Mouse (Mus musculus): Measurements from ENCODE around the gene Fam20b.

Fam20b gene

DNA sequence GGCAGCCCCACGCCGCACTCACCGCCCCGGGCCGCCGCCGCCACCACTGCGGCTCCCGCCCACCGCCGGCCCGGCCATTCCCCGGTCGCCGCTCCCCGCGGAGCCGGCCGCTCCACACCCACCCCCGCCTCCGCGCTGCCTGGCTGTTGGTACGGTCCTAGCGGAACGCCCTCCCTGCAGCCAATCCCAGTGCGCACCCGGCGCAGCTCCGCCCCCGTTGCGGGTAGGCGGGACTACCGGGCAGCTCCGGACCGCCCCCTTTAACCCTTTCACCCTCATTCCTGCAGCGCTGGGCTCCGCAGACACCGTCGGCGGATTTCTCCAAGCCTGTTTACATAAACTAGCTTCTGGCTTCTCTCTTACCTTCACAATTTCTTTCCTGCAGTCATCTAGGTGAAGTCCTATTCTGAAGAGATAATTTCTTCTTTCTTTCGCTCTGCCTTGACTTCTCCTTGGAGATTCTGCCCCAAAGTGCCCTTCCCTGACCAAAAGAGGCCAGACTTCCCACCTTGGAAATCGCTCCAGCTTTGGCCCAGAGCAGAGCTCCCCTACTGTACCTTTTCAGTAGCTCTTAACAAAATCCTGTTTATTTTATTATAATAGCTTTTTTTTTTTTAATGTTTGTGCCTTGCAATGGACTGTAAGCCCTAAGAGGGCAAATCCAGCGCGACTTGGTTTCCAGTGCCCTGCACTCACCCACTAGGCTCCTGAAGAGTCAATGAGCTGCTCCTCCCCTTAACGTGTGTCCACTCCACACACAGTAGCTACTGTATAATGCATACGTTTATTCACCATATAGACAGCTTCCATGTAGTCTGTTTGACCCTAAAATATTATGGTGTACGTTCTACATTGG, at the start of gene Fam20b:
Fam20b (minus strand) TSS at position 137 of the 856 bp plus-strand sequence.
- DNase-seq (ENCODE audit: low spot score): peak; percentile 97

GRCm38 (mm10) chr1:156765311-156765710, 46.4 kb upstream of the Fam20b start:
- no peak for DNase-seq (ENCODE audit: low spot score)

GRCm38 (mm10) chr1:156764584-156764983, 45.7 kb upstream of the Fam20b start:
- no peak for DNase-seq (ENCODE audit: low spot score)

DNA sequence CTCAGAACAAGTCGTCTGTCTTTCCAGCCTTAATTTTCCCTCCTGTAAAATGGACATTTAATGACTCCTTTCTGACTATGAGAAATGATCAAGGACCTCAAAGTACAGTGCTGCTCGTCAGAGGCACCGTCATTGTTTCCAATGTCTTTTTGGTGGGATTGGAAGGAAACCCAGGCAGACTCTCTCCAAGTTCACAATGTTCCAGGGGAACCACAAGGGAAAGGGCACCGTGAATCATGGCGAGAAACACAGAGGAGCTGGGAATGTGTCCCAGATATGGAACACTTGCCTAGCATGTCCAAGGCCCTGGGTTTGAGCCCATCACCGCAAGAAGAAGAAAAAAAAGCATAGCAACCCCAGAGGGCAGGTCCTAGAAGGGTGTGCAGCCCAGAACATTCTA, 44.4 kb upstream of the Fam20b start:
- DNase-seq (ENCODE audit: low spot score): no peak

DNA sequence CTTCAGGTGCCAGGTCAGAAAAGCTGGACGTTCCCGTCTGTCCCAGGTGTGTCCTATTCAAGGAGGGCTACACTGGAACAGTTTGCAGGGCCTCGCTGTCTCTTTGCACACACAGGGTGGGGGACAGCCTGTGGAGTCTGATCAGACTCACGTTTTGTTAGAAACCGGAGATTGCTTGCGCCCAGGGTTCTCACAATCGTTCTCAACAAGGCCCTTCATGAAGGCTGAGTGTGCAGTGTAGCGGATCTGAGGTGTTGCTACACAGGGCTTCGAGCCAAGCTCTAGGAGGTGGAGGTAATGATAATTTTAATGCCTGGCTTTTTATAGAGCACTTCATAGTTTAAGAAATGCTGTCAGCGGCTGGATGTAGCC, 42.5 kb upstream of the Fam20b start:
- DNase-seq (ENCODE audit: low spot score): no peak

DNA sequence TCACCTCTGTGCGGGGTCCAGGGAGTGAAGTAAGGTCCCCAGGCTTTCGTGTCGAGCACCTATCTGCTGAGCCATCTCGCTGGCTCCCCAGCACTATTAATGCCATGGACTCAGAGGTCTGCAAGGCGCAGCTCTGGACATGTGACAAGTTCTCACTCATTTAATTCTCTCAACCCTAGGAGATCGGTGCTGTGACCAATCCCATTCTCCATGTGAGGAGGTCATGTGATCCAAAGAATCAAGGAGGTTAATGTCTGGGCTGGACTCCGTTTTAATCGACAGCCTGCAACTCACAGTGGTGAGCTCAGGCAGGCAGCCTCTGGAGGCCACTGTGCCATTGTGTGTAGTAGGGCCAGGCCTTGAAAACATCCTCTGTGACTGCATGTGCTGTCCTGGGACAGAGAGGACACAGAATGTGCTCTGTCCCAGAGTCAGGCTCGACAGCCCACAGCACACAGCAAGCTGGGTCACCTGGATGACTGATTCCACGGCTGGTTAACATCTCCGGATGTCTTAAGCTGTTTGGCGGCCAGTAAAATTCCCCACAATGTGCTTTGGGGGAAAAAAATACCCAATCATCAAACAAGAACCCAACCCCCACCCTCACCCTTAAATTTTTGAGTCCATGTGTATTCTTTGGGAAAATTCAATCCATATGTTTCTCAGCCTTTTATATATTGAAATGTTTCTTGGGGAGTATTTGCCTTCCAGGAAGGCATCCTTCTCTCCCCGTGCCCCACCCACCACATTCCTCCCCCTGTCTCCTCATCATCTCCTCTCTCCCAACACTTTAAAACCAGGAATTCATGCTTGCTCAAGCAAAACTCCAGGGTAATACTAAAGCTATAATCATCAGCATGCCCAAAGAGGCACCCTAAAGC, 41.9 kb upstream of the Fam20b start:
- DNase-seq (ENCODE audit: low spot score): no peak

- DNase-seq (ENCODE audit: low spot score): no peak
Measured at GRCm38 (mm10) chr1:156758326-156758725, 39.4 kb upstream of the Fam20b start.

- no peak for DNase-seq (ENCODE audit: low spot score)
Measured at GRCm38 (mm10) chr1:156754608-156755413, 35.9 kb upstream of the Fam20b start.

DNA sequence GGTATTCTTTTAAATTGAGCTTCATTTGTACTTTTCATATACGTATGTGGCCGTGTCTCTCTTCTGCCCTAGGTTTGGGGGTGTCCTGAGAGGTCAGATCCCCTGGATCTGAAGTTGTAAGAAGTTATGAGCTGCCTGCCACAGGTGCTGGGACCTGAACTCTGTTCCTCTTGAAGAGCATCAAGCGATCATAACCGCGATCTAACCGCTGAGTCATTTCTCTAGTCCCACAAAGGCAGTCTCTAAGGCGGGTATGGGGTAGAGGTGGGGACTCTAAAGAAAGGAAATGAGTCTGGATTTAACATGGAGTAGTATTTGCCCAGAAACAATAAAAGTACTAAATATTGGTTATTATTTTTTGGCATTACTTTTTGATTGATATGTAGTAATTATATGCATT, 34.1 kb upstream of the Fam20b start:
- DNase-seq (ENCODE audit: low spot score): no peak

DNA sequence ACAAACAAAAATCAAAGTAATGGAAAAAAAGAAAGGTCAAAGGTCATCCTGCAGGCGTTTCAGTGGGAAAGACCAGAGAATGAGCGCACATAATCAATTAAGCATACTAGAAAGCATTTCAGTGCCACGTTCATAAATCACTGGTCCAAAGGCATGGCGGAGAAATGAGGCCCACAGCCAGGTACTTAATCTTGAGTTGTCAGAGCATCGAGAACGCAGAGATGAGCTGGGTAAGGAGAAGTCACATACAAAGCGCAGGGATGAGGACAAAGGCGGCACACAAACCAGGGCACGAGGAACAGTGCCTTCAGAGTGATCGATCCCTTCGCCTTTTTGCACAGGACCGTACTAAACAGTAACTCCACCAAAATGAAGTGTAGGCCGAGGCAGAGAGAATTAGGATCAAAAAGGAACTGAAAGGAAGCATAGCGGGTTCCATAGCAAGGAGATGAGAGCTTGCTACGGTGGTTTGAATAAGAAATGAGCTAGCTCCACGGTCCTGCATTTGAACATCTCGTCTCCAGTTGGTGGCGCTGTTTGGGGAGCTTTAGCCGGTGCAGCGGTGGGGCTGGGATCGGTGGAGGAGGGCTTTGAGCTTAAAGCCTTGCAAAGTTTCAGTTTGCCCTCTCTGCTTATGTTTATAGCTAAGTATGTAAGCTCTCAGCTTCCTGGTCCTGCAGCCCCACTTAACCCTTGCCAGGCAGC, 33.3 kb upstream of the Fam20b start:
- peak; percentile 62 for DNase-seq (ENCODE audit: low spot score)

DNA sequence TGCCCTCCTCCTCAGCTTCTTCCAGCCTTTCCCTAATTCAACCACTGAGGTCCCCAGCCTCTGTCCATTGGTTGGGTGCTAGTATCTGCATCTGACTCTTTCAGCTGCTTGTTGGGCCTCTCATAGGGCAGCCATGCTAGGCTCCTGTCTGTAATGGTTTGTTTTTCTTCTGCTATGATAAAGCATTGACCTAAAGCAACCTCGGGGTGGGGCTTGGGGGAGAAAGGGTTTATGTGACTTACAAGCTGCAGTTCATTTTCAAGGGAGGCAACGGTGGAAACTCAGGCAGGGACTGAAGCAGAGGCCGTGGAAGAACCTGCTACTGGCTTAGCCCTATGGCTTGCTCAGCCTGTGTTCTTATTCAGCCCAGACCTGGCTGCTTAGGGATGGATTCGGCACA, 31.4 kb upstream of the Fam20b start:
- no peak for DNase-seq (ENCODE audit: low spot score)

DNA sequence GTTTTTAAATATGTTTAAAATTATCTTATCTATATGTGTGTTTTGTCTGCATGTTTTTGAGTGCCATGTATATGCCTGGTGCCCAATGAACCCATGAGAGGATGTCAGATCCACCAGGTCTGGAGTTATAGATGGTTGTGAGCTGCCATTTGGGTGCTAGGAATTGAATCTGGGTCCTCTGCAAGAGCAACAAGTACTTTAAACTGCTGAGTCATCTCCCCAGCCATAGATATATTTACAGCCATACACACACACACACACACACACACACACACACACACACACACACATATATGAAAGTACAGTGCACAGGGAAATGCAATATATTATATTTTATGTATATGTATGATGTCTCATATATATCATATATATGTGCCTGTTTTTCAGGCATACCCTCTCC, 30.2 kb upstream of the Fam20b start:
- DNase-seq (ENCODE audit: low spot score): no peak

- no peak for DNase-seq (ENCODE audit: low spot score)
Measured at GRCm38 (mm10) chr1:156748435-156749005, 29.6 kb upstream of the Fam20b start.

DNA sequence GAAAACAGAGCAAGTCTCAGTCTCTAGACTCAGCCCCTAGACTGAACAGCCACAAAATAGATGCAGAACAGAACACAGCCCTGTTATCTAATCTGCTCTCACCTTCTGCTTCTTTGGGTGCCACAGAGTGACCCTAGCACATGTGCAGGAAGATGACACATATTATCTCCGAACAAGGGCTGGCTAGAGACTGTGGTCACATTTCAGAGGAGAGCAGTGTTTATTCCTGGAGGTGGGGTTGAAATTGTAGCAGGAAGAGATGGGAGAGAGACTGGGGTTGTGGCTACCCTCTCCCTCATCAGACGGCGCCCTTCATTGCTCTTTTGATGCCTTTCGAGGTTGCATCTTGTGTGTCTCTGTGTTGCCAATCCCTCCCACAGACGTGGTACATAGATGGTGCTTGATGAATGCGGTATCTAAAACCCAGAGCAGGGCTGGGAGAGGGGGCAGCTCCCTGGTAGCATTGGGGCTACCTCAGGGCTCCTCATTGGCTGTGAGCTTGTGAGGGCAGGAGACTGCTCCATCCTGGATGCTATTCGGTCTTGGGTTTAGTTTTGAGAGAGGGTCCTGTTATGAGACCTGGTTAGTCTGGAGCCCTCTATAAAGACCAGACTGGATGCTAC, 26.4 kb upstream of the Fam20b start:
- no peak for DNase-seq (ENCODE audit: low spot score)

- DNase-seq (ENCODE audit: low spot score): peak; percentile 44
Measured at GRCm38 (mm10) chr1:156741482-156742411, 22.9 kb upstream of the Fam20b start.

DNA sequence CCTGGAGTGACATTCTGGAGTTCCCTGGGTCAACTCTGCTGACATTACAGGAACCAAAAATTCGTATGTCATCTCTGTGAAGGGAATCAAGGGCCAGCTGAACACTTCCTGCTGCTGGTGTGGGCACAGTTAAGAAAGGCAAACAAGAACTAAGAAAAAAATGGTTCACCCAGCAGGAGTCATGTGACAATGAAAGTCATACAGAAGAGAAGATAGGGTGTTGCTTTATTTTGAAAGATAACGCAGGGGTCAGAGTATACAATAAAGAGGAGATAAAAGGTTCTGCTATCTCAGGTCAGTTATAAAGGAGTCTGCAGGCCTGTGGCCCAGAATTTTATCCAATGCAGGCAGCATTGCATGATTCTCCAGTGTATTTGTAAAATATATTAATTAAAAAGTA, 16.9 kb upstream of the Fam20b start:
- no peak for DNase-seq (ENCODE audit: low spot score)

GRCm38 (mm10) chr1:156734019-156734418, 15.1 kb upstream of the Fam20b start:
- no peak for DNase-seq (ENCODE audit: low spot score)

DNA sequence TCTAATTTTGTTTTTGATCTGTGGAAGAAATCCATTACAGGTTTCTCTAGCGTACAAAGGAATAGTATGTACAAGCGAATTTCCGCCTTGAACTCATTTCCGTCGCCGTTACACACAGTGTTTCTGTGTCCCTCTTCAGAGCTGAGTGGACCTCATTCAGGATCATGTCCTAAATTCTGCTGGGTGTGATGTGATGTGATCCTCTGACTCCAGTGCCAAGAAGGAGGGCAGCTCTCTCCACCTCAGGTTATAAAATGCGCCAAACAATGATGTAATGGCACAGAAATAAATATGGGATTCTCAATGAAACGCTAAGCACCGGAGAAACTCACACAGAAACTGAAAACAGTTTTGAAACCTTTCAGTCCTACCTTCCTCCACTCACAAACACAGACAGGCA, 14.7 kb upstream of the Fam20b start:
- DNase-seq (ENCODE audit: low spot score): no peak

DNA sequence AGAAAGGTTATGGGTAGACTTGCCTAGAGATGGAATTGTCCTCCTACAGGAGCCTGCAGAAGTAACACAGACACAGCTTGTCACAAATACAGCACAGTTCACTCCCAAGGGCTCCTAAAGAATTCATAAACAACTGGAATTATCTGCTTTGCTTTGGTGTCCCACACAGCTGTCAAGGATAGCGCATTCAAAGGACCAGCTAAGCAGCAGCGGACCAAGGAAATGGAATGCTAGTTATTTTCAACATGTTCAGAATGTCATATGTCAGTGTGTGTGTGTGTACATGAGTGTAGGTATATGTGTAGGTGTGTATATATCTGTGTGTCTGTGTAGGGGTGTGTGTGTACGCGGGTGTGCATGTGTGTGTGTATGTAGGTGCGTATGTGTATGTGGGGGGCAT, 14.1 kb upstream of the Fam20b start:
- DNase-seq (ENCODE audit: low spot score): no peak

GRCm38 (mm10) chr1:156730802-156731201, 11.9 kb upstream of the Fam20b start:
- DNase-seq (ENCODE audit: low spot score): peak; percentile 34
